Mouse (Mus musculus) lung, postnatal 0 days (tissue): ENCODE measurements at regions not wholly inside any gene's neighbourhood (a gene's known extent, or its start where the extent isn't known, plus 50 kb on each side); places are given as distances from the start of the nearest gene placed in this dataset.

Experiments used
- ATAC-seq: fragments of 200-750 bp; cut with Nextera tagmentation; 2 replicates; pipeline ENCODE4 v1.8.0; 2017; ENCODE audit warnings: moderate library complexity
- DNase-seq: peaks from one replicate; pipeline ENCODE4 v3.0.0-alpha.2; 2016; ENCODE audit warnings: low spot score
- H3K27ac ChIP-seq: fragments of 300-500 bp; sonication (generic); 2 replicates; pipeline ENCODE4 v1.5.1; 2014; ENCODE audit warnings: antibody characterized with exemption, mild to moderate bottlenecking, low read length, mixed read lengths
- H3K27me3 ChIP-seq: fragments of 300-500 bp; sonication (generic); replicated peaks from 2 replicates; pipeline ENCODE4 v1.6.1; 2014; ENCODE audit warnings: low read length, mixed read lengths; ENCODE audit not compliant: insufficient read depth
- H3K36me3 ChIP-seq: fragments of 300-500 bp; sonication (generic); 2 replicates; pipeline ENCODE4 v1.6.1; 2014; ENCODE audit warnings: low read length, mixed read lengths; ENCODE audit not compliant: insufficient read depth
- H3K4me1 ChIP-seq: fragments of 300-500 bp; sonication (generic); 2 replicates; pipeline ENCODE4 v1.6.1; 2014; ENCODE audit warnings: antibody characterized with exemption, low read depth, low read length, mixed read lengths; ENCODE audit not compliant: insufficient read depth
- H3K4me2 ChIP-seq: fragments of 300-500 bp; sonication (generic); replicated peaks from 2 replicates; pipeline ENCODE4 v1.6.1; 2014; ENCODE audit warnings: low read depth, mild to moderate bottlenecking, low read length, moderate library complexity, mixed read lengths
- H3K4me3 ChIP-seq: fragments of 300-500 bp; sonication (generic); 2 replicates; pipeline ENCODE4 v1.5.1; 2014; ENCODE audit warnings: low read depth, low read length
- H3K9ac ChIP-seq: fragments of 300-500 bp; sonication (generic); replicated peaks from 2 replicates; pipeline ENCODE4 v1.6.1; 2014; ENCODE audit warnings: low read depth, mild to moderate bottlenecking
- H3K9me3 ChIP-seq: fragments of 300-500 bp; sonication (generic); 2 replicates; pipeline ENCODE4 v1.6.1; 2016; ENCODE audit warnings: low read length, mixed read lengths
- CTCF ChIP-seq: IDR thresholded peaks from 2 replicates; pipeline ENCODE4 v1.5.1; 2016; ENCODE audit warnings: antibody characterized with exemption, mild to moderate bottlenecking
- EP300 ChIP-seq: IDR thresholded peaks from 2 replicates; pipeline ENCODE4 v1.6.1; 2016; ENCODE audit warnings: antibody characterized with exemption, mild to moderate bottlenecking, control low read depth
- WGBS: fragments of 180-500 bp; shearing (Covaris S2); extraction: QIAGEN DNeasy Blood & Tissue Kit; methylation state at CpG from one replicate; pipeline ENCODE4 v1.1.7; 2014; 5-methylcytosine and 5-hydroxymethylcytosine counted together

DNA sequence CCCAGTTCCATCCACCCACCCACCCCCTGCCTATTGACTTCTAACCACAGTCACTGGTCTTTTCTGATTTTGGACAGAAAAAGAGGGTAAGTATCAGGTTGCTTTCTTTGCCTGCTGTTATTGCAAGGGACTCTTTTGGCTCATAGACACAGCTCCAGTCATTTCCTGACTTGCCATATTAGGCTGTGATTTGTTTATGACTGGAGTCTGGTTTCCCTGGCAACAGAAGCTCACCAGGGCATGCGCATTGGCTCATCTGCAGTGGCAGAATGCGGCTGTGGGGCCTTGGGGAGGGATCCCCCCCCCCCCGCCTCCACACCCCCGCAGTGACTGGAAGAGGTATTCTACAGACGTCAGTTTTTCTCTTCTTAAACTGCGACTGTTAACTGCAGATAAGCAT, 65.9 kb downstream of the Cdr1 start:
- peak; percentile 10 for DNase-seq
- 22% methylated on average over 5 of the region's 6 CpGs for WGBS
- Histone ChIP-seq H3K9me3 (no peaks in the 10 kb centered on the region), H3K27ac (no peak overlapping the region), H3K4me1 (no peaks in the 10 kb centered on the region), H3K36me3 (no peaks in the 10 kb centered on the region), H3K4me3 (no peak overlapping the region), H3K9ac (no peak overlapping the region), H3K4me2 (no peak overlapping the region), H3K27me3 (no peaks in the 10 kb centered on the region)
- no peak for TF ChIP-seq CTCF
- TF ChIP-seq EP300: no peak
- ATAC-seq: no peak

- Histone ChIP-seq H3K4me2 (no peak overlapping the region), H3K36me3 (no peaks in the 10 kb centered on the region), H3K4me3 (no peak overlapping the region), H3K27me3 (no peaks in the 10 kb centered on the region), H3K9ac (no peak overlapping the region), H3K4me1 (no peaks in the 10 kb centered on the region), H3K27ac (no peak overlapping the region), H3K9me3 (no peaks in the 10 kb centered on the region)
- ATAC-seq: no peak
- 80% methylated on average over 4 of the region's 4 CpGs for WGBS
- no peak for DNase-seq
- TF ChIP-seq CTCF: no peak
- TF ChIP-seq EP300: no peak
These were observed 68.0 kb downstream of the Cdr1 start for GRCm38 (mm10) chrX:61117368-61117767.

DNA sequence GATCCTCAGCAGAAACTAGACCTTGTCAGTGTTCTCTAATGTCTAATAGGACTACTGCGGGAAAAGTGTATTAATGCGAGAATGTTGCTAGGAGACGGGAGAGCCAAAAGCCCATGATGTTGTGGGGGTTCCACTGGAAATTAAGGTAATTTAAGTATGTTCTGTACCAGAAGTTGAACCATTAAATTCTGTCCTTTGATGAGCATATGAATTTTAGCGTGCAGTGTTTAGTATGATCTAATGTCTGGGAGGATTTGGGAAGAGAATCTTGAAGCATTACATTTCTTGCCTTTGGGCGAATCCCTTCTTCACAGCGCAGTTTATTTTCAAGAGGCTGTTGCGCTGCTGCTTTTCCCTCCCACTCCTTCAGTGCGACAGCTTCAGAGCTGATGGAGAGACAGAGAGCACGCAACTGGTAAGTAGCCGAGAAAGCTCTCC, 69.3 kb downstream of the Cdr1 start:
- no peak overlapping the region for H3K4me2 ChIP-seq
- no peak for TF ChIP-seq EP300
- TF ChIP-seq CTCF: no peak
- 27% methylated on average over 10 of the region's 10 CpGs for WGBS
- DNase-seq (no peak), ATAC-seq (no peak)
- H3K27ac ChIP-seq: no peak overlapping the region
- H3K27me3 ChIP-seq: no peaks in the 10 kb centered on the region
- no peaks in the 10 kb centered on the region for H3K36me3 ChIP-seq
- no peaks in the 10 kb centered on the region for H3K4me1 ChIP-seq
- no peak overlapping the region for H3K9ac ChIP-seq
- no peaks in the 10 kb centered on the region for H3K9me3 ChIP-seq
- H3K4me3 ChIP-seq: no peak overlapping the region
